Mouse (Mus musculus): ENCODE results near the gene Vwa3a.

The Vwa3a gene

DNA sequence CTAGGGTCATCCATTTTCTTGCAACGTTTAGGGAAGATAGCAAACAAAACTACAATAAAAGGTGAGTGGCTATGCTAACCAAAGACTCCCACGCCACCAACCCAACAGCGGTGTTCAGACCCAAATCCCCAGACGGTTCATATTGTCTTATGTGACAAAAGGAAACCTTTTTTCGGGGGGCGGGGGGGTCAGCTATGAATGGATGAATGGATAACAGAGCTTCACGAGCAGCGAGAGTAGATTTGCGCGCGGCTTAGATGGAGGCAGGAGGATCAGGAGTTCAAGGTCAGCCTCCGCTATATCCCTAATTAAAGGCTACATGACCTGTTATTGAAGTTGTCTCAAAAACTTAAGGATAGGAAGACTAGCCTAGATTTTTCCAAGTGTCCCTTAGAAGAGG lies 97.2 kb downstream of the Vwa3a start:
- DNase-seq (ENCODE audit: low spot score) = no peak

DNA sequence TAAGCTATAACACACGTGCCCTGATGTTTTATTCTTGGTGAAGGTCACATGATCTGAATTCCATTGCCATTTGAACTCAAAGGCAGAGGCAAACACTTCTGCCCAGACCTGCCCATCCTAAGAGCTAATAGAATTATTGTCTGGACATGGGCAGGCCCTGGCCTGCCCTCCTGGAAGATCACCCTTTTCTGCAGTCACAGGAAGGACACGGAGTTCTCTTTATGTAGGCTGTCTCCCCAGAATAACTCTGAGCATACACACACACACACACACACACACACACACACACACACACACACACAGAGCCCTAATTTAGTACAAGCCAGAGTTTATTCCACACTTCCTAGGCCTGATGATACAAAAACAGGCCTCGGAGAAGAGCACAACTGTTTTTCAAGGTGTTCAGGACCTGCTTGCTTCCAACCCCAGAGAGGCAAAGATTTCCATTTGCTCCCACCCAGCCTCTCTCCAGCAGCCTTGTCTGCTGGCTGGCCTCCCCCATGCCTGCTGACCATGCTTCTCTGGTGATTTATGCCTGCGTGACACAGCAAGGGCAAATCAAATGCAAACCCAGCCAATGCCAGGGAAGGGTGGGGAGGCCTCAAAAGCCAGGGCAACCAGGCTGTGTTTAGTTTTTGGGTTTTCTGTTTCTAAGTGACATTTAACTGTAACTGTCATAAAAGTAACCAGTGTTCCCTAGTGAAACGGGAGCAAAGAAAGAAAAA lies 99.5 kb downstream of the Vwa3a start:
- no peak for DNase-seq (ENCODE audit: low spot score)

- DNase-seq (ENCODE audit: low spot score) = no peak
These were observed 100.7 kb downstream of the Vwa3a start for GRCm38 (mm10) chr7:120839786-120840185.

DNA sequence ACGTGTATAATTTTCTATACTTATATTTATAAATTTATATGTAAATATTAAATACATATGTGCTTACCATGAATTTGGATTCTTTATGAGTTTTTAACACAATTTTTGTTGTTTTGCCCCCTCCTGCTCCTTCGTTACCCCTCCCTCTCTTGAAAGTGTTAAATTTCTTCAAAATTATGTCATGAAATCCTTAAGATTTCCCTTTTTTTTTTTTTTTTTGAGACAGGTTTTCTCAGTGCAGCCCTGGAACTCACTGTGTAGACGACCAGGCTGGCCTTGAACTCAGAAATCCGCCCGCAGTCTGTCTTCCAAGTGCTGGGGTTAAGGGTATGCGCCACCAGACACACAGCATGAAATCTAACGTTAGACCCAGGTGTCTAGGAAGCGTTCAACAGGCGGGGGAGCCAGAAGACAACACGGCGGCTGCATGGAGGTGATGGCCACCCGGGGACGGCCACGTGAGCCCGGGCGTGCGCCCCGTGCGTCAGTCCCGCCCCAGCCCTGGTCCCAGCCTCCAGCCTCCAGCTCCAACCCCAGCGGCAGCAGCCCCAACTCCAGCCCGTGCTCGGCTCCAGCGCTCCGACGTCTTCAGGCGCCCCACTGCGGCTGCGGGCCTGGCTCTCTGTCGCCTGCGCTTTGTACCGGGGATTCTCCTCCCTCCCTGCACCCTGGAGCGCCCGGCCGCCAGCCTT lies 103.4 kb downstream of the Vwa3a start, which contains the start of gene Eef2k:
Eef2k (plus strand) TSS at position 487 of the 692 bp plus-strand sequence.
- peak; percentile 80 for DNase-seq (ENCODE audit: low spot score)

GRCm38 (mm10) chr7:120843037-120843621 lies 104.0 kb downstream of the Vwa3a start:
- DNase-seq (ENCODE audit: low spot score) = peak; percentile 78

DNA sequence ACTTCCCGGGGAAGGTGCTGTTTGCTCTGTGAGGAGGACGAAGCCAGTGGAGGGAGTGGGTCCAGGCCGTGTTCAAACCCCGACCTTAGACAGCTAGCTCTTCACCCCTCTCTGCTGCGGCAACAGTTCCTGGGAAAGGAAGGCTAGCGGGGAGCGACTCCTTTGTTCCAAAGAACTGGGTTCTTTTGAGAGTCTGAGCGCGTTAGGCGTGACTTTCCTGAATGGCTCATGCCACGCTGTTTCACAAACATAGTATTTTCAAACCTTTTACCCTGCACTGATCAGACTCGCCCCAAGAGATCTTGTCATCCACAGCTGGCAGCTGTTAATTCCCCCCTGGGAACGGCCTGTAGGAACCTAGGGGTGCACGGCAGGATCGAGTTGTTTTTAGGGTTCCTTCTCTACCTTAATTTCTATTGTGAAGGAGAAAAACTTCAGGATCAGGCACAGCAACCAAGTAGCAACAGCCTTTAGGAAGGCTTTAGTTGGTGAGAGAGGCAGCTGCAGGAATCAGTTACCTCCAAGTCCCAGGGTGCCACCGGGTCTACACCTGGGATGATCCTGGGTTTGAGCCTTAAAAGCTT lies 104.8 kb downstream of the Vwa3a start:
- DNase-seq (ENCODE audit: low spot score) = no peak

GRCm38 (mm10) chr7:120844689-120845088 lies 105.6 kb downstream of the Vwa3a start:
- DNase-seq (ENCODE audit: low spot score) = no peak

- no peak for DNase-seq (ENCODE audit: low spot score)
These were observed 109.9 kb downstream of the Vwa3a start for GRCm38 (mm10) chr7:120848831-120849512.

GRCm38 (mm10) chr7:120850165-120850564 lies 111.0 kb downstream of the Vwa3a start:
- no peak for DNase-seq (ENCODE audit: low spot score)
